9 mouse cellular contexts compared by ENCODE assay signal in genomic region chr10:123342591-123343236, GRCm38 (mm10).
DNase-seq lines count a peak whose midpoint lies in the region; ATAC-seq lines count a peak whose summit lies in the region.
"Had no signal": no experiment of that assay in that cellular context is flagged by ENCODE, and none has a peak within 500 bp of the region (broad histone marks: within the 10 kb centered on the region; RNA-seq: fewer than 3 reads in every experiment).

No protein-coding gene starts in this region.

- H3K27ac ChIP-seq in midbrain, embryonic 15.5 days: no peak overlapping the region
- H3K27ac ChIP-seq: limb, embryonic 13.5 days had no signal

- ATAC-seq in midbrain, embryonic 15.5 days (replicated peaks): peak; percentile 50; the same call in 1 of the 2 replicates

- no peaks in the 10 kb centered on the region for H3K27me3 ChIP-seq in midbrain, embryonic 15.5 days (replicated peaks)
- H3K27me3 ChIP-seq: limb, embryonic 13.5 days had no signal

- no peak overlapping the region for H3K4me3 ChIP-seq in midbrain, embryonic 15.5 days
- H3K4me3 ChIP-seq: limb, embryonic 13.5 days had no signal

- H3K4me1 ChIP-seq in midbrain, embryonic 15.5 days: peaks cover 8% of the 10 kb centered on the region; the same call in 1 of the 2 replicates
- H3K4me1 ChIP-seq: limb, embryonic 13.5 days had no signal

- DNase-seq in kidney, adult 9 months: peak; percentile 30
- DNase-seq in kidney, adult 11 months: no peak
- peak; percentile 10 to 12 for DNase-seq in adrenal gland, postnatal 36 days
- DNase-seq in fibroblast of lung, adult 2 months (ENCODE audit: low read depth): peak; percentile 5
- peak; percentile 37 to 66 for DNase-seq in layer of hippocampus, adult 18-20 months (ENCODE audit: low spot score in 2 of 2)
- no peak for DNase-seq in thymus, postnatal 14 days
- no peak for DNase-seq in thymus, postnatal 25 days

- 28% methylated on average over 5 of the region's 5 CpGs for WGBS in midbrain, embryonic 15.5 days

- no peak overlapping the region for H3K9ac ChIP-seq in midbrain, embryonic 15.5 days
- H3K9ac ChIP-seq: limb, embryonic 13.5 days had no signal

- no peak overlapping the region for H3K4me2 ChIP-seq in midbrain, embryonic 15.5 days
- H3K4me2 ChIP-seq: limb, embryonic 13.5 days had no signal

- no peaks in the 10 kb centered on the region for H3K36me3 ChIP-seq in midbrain, embryonic 15.5 days (replicated peaks)
- H3K36me3 ChIP-seq: limb, embryonic 13.5 days had no signal

- no peaks in the 10 kb centered on the region for H3K9me3 ChIP-seq in midbrain, embryonic 15.5 days
- H3K9me3 ChIP-seq: limb, embryonic 13.5 days had no signal

Comparison
In these comparisons a context has a peak if more than half of its experiments do, and no peak if none do; other contexts are left out.
1. DNase-seq: peak in kidney, adult 9 months (single experiment), adrenal gland, postnatal 36 days (2 of 2), fibroblast of lung, adult 2 months (single experiment) and layer of hippocampus, adult 18-20 months (2 of 2); none in kidney, adult 11 months (single experiment), thymus, postnatal 14 days (single experiment) and thymus, postnatal 25 days (single experiment).